Mouse (Mus musculus): ENCODE data around the gene Prkacb.

The Prkacb gene

DNA sequence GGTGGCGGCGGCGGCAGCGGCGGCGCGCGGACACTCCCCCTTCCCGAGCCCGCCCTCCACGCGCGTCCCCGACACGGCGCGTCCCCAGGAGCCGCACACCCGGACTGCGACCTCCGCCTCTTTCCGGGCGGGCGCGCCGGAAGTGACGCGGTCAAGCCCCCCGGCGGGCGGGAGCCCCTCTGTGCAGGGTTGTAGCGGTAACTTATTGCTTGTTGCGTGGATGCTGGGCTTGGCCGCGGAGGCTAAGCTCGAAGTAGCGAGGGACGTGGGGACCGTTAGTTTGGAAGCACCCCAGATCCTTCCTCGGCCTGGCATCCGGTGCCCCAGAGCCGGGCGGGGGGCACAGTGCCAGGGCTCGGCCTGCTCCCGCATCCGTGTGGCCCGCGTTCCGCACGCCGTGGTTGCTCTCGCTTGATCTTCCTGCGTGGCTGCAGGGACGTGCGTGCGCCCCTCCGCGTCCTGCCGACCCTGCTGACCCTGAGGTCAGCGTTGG, at the start of gene Prkacb:
TSS of gene Prkacb (minus strand) at position 90 of the 493 bp plus-strand sequence.
- DNase-seq (ENCODE audit: low read depth, low spot score) = peak; percentile 91

DNA sequence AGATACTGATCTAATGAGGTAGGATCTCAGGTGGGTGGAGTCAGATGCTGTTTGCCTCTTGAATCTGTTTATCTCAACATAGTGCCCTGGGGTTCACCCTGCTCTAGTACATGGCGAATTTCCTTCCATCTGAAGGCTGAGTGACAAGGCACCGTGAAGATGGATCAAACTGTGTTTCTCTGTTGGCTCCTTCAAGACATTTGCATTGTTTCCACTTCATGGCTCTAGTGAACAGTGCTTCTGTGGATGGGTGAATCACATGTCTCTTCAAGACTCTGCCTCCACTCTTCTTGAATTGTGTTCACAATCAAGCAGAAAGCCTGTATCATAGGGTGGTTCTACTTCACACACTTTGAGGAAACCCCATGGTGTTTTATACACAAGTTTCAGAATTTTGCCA, 47.5 kb upstream of the Prkacb start:
- DNase-seq (ENCODE audit: low read depth, low spot score) = no peak

DNA sequence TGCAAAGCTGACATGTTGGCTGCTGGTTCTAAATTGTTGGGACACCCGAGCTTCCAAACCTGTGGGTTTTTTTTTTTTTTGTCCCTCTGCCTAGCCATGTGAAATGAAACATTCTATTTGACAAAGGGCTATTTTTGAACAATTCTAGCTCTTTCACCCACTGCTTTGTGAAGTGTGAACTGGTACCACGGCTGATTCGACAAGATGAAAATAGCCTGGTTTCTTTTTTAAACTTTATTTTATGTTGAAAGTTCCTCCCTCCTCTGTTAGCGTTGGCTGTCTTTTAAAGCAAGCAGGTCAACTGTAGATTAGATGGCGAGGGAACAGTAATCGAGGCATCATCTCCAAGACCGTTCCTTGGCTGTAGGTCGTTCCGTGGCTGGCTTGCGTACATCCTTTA, 44.6 kb upstream of the Prkacb start:
- no peak for DNase-seq (ENCODE audit: low read depth, low spot score)

DNA sequence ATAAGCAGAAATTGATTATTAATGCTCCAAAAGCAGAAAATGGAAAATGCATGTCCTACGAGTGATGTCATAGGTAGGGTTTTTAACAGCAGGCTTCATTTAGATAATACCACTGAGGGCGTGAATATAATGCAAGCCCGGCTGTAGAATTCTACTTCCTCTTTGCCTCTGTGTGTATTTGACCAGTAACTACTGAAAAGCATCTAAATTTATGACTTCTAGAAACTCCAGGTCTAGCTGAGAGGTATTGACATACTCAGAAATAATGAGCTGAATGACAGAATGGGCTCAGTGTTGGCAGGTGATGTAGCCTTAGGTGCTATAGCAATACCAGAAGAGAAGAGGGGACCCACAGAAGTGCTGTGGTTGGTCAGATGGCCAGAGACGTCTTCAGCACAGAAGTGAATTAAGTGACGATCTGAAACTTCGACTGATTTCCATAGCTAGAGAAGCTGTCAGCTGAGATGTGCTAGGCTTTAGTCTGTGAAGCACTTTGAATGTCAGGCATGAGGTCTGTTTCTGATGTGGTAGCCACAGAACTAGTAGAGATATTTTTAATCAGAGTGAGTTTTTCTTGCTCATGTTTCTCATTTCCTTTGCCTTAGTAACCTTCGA, 41.8 kb upstream of the Prkacb start:
- no peak for DNase-seq (ENCODE audit: low read depth, low spot score)

DNA sequence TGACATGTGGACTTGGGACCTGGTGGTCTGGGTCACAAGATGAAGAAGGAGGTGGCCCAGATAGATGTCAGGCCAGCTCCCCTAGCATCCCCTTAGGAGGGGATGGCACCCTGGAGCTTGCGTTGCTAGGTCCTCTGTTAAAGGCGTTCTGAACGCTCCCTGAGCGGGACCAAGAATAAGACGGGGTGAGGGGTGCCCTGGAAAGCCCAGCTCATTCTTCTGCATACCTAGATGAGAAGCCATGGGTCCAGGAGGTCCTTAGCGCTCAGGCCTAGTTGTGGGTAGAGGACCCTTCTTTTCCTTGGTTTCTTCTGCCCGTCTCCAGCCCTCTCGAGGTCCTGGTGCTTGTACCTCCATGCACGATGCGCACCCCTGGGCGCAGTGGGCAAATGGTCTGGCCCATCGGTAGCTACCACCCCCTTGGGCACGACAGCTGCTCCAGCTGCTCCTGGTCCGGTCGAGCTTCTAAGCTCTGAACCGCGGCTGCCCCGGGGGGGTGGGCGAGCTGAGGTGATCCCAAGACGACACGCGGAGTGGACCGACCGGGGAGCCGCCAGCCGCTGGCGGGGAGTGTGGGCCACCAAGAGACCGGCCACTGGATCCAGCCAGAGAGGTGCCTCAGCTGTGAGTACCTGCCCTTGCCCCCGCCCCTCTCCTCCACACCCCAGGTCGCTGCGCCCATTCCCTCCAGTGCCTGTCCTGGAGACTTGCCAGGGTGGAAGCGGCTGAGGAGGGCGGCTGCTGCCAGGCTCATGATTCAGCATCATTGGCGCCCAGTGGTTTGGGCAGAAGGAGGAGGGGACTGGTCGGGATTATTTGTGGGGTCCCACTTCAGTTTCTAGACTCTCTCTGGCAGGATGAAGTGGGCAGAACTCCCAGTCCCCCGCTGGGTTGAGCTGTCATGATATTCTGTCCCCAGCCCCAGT, 39.4 kb upstream of the Prkacb start, which contains the start of gene Ttll7:
TSS of gene Ttll7 (plus strand) at position 402 of the 926 bp plus-strand sequence.
- DNase-seq (ENCODE audit: low read depth, low spot score) = peak; percentile 90

DNA sequence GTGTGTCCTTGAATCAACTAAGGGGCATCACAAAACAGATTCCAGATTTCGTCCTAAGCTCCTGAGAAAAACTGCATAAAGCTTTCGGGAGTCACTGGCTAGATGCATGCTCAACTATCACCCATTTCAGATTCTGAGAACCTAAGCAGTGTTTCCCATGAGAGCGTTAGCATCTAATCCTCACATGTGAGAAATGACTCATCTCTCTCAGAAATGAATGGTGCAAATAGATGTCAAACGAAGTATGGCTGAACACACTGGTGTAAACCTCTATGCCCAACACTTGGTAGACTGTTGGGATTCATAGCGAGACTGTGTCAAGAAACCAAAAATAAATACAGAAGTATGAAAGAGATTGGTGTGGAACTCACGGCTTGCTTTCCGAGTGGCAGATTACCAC, 36.6 kb upstream of the Prkacb start:
- DNase-seq (ENCODE audit: low read depth, low spot score) = no peak

DNA sequence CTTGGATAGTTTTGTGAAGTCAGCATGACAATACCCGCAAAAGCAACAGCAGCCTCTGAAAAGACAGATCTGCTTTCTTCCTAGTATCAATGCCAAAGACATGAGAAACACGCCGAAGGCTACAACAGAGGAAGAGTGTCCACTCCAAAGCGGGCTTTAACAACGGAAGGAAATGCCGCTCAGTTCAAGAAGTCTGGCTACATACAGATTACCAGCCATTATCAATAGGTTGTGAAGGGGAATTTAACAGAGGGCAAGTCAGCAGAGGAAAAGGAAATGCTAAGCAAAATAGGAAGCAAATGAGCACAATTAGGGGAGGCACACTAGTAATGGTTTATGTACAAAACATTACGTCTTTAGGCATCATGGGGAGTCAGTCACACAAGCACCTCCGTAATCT, 35.3 kb upstream of the Prkacb start:
- DNase-seq (ENCODE audit: low read depth, low spot score) = no peak

DNA sequence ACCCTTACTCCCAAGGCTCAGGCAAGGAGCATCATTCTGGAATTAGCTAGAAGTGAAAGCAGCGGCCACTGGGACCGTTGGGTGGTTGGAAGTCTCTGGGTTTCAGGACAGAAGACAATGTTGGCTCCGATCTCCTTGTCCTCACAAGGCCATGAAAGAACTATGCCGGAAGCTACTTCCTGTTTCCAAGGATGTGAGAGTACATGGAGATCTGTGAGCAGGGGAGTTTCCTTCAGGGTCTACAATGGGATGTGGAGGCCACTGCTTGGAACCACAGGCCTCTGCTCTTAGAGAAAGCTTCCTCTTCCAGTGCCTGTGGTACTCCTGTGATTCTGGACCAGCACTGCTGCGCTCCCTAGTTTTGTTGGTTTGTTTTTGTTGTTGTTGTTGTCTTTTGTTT, 33.4 kb upstream of the Prkacb start:
- no peak for DNase-seq (ENCODE audit: low read depth, low spot score)

DNA sequence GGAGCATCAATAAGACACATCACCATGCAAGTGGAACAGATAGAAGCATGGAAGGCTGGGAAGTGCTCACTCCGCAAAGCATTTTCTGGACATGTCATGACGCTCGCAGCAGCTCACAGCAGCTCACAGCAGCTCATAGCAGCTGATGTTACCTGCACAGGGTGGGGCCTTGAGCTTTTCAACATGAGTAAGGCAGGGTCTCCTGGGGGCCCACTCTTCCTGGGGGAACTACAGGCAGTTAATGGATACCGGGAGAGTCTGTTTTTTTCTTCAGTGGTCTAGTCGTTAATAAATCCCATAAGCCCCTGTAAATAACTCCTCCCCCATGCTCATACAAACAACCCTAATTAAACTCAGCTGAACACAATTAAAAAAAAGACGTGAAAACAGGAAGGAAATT, 30.7 kb upstream of the Prkacb start:
- no peak for DNase-seq (ENCODE audit: low read depth, low spot score)

DNA sequence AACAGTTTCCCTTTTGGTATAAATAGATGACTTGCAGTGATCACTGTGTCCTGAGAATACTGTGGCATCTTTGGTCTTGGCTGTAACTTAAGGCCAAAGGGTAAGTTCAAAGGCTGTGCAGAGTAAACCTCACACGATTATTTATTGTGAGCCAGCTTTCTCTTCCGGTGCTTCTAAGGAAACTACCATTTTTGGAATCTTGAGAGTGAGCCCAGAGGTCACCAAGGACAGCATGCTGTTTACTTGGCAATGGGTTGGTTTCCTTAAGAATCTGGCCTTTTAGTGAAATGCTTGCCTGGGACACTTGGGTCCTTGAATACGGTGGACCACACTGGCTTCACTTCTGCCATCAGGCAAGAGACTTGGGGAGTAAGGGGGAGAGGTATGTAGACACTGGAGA, 30.0 kb upstream of the Prkacb start:
- no peak for DNase-seq (ENCODE audit: low read depth, low spot score)

DNA sequence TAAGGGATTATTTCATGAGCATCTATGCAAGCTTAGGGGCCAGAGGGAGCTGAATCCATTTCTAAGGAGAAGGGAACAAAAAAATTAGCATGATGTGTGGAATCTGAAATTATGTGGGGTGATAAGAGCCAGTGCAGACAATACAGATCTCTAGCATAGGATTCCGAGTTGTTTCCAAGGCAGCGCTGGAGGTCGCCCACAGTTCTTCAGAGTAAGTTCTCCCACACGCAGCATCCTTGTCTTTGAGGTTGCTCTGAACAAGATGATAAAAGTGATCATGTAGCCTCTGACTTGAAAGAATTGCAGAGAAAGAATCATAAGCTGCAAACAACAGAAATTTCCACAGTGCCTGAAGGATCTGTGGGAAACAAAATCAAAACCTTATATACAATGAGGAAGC, 7.9 kb upstream of the Prkacb start:
- no peak for DNase-seq (ENCODE audit: low read depth, low spot score)

DNA sequence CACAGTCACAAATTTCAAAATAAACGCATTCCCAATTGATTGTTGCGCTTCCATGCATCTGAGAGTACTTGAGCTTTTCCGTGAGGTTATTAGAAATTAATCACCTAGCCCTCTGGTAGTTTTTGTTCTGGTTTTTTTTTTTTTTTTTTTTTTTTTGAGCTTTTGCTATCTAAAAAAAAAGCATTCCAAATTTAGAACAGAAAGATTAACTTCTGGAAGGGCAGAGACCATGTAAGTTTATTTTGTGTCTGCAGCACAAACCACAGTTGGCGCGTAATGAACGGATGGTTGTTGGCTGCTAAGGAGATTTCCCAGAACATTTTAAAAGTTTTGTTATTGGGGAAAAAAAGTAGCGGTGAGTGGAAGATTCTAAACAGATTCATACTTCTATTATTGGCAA, 834 bp upstream of the Prkacb start:
- DNase-seq (ENCODE audit: low read depth, low spot score) = no peak

DNA sequence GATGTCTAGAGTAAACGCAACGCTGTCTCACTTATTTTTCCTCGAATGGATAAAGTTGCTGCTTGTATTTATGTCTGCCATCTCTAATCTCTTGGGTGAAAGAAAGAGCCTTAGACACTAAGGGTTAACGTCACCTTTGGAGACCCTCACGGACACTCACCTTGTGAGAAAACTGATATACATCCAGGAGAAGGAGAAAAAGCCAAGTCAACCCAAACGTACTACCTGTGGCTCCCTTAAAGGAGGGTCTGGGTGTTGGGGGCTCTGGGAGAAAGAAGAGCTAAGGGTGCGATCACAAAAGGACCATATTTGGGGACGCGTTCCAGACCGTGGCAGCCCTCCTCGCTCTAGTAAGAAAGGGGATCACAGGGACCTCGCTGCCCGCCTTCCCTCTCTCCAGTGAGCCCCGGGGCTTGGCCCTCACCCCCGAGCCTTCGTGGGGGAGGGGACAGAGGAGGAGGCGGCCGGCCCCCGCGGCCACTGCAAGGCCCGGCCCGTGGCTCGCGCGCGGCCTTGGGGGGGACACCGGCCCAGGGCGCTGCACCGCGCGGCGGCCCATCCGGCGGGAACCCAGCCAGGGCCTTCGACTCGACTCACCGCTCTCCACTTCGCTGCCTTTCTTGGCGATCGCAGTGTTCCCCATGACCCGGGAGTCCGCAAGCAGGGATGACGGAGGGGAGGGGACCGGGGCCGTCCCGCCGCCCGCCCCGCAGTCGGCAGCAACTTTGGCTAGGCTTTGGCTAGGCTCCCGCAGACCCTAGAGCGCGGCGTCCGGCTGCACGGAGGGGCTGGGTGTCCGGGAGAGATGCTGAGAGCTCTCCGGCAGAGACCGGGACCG, 530 bp downstream of the Prkacb start:
- peak; percentile 23 for DNase-seq (ENCODE audit: low read depth, low spot score)

DNA sequence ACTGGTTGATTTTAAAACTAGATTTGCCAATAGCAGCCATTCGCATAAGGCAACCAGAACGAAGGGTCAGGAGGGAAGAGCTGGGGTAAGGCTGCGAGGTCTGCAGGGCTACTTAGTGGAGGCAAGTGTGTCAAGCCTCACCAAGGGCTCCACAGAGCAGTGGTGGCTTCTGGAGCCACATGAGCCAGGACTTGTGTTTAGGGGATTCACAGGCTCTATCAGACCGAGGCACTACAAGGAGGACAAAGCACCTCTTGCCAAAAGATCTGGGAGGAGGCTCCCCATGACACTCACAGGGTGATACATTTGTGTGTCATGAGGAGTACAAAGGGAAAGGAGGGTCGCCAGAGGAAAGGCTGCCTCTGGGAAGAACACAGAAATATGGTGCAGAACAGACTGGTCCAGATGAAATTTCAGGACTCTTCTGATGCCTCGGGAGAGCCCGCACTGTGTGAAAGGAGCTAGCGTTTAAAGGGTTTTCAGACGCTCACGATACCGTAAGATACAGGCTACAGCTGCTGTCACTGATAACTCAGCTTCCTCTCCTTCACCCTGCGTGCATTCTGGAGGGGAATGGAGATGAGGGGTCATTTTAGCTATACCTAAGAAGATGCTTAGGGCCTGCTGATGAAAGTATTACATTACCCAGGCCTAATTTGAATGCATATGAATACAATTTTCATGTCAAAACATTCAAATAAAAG, 19.1 kb downstream of the Prkacb start:
- DNase-seq (ENCODE audit: low read depth, low spot score) = no peak

DNA sequence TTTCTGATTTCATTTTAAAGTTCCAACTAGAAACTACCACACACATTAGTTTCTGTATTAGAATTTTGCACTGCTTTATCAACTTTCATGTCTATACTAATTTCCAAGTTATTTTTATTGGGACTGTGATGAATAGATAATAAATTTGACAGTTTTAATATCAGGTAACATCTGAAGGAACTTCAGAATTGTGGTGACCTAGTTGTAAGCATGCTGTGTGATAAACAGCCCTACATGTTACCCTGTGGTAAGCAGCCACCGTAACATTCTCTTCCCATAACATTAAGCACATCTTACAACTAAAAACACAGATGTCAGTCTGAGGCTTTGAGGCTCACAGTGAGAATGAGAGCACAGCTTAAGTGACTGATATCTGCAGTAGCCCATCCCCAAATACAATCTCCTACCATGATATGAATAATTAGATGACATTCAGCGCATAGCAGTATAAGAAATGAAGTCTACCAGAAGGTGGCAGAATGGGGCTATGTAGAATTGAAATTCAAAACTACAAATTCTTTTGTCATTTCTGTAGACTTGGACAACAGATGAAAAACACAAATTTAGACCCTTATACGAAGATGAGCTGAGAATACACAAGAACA, 20.5 kb downstream of the Prkacb start:
- DNase-seq (ENCODE audit: low read depth, low spot score) = no peak

DNA sequence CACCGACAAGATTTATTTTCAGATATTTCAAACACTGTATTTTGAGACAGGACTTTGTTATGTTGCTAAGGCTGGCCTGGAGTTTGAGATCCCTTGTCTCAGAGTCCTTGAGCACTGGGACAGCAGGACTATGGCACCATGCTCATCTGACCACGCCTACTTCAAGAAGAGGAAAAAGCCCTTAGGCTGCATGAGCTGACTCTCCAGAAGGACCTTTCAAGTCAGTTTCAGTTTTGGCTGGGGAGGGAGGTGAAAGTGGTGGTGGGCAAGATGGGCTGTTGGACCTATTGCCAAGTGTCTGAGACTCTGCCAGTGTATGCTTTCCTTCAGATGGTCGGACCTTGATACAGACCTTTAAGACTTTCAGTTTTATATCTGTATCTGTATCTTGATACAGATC, 28.6 kb downstream of the Prkacb start:
- no peak for DNase-seq (ENCODE audit: low read depth, low spot score)

DNA sequence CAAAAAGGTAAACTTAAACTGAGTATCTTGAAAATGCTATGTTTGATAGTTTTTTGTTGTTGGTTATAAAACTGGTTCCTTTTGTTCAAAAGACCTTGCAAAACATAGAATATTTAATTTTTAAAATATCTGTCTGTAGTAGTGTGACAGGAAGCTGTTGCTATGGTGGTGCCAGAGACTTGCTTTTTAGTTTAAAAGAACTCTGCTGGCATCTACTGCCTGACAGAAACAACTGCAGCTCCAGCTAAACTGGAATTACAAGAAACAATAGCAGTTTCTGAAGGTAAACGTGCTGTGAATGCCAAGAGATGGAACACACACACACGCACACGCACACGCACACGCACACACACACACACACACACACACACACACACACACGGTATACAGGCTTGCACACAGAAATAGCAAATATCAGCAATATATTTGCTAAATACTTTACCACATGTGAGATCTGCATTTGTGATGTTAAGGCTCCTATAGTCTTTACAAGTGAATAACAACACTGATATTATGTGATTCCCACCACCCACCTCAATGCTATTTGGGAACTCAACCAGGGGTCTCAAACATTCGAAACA, 29.1 kb downstream of the Prkacb start:
- DNase-seq (ENCODE audit: low read depth, low spot score) = no peak

DNA sequence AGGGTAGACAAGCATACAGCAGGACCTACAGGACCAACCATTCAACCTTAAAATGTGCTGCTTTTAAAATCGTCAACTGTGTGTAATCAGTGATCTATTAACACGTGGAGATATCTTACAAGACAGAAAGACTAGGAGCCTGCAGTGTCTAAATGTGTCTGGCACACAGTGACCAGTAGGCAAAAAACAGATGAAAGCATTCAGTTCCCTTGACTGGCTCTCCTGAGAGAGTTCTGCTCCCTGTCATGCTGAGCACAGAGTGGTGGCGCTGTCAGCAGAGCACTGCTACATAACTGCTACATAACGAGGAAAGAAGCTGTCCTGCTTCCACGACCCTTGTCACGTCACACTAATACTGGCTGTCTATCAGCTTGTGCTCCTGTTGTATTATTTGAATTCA, 30.2 kb downstream of the Prkacb start:
- peak; percentile 18 for DNase-seq (ENCODE audit: low read depth, low spot score)

DNA sequence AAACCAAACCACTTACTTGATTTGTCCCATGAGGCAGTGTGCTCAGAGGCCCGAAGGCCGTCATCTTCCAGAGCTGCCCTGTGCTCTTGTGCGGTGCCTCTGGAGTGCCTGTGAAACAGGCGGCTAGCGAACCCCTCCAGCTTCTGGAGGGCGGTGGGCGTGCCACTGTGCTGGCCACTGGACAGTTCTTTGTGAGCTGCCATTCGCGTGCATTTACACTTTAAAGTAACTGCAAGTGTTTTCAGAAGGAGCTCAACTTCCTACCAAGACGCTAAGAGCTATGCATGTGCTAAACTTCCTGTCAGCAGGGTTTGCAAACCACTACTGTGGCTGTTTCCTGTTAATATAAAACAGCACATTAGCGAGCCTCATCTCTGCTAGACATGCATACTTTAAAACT, 31.7 kb downstream of the Prkacb start:
- DNase-seq (ENCODE audit: low read depth, low spot score) = peak; percentile 29

DNA sequence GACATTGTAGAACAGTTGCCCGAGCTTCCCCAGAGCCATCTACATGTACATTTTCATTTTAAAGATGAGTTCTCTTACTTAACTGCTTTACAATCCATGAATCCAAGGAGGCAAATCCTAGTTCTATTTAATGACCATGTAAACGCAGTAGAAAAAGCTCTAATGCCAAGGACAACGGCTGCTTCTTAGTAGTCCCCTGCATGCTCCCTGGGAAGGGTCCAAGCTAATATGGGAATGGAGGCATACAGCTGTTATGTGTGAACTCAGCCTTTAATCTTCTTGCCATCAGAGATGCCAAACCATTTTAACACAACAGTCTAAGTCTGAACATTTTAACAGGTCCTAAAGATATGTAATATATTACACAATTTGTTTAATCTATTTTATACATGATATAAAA, 32.5 kb downstream of the Prkacb start:
- DNase-seq (ENCODE audit: low read depth, low spot score) = no peak

DNA sequence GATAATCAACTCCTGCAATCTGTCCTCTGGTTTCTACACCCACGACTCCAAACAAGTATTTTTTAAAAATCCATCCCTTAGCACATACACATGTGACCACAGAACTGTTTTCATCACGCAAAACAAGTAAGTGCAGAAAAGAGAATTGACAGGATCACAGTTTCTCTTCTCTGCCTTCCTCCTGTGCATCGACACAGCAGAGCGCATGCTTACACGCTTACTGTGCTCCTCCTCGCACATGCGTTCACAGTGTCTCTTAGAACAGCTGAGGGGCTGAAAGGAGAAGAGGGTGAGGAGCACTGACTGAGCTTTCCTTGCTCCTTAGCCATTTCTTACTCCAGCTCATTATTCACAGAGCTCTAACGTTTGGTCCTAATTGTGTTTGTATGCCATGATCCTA, 33.9 kb downstream of the Prkacb start:
- no peak for DNase-seq (ENCODE audit: low read depth, low spot score)
